Mouse (Mus musculus) heart, postnatal 0 days (tissue): Measurements from ENCODE around the gene Ltb4r1. TPM values are rescaled to one million over a fixed set of nuclear protein-coding genes. Genes with fewer than 3 reads are reported as not detected.

ENCODE experiments used
- ATAC-seq: fragments of 200-750 bp; cut with Nextera tagmentation; 2 replicates; pipeline ENCODE4 v1.8.0; 2017; ENCODE audit warnings: low read depth, moderate number of reproducible peaks, moderate library complexity; ENCODE audit not compliant: insufficient read depth
- DNase-seq: peaks from one replicate; pipeline ENCODE4 v3.0.0-alpha.2; 2016; ENCODE audit warnings: low spot score
- H3K27ac ChIP-seq: fragments of 300-500 bp; sonication (generic); 2 replicates; pipeline ENCODE4 v1.5.1; 2014; ENCODE audit warnings: low read depth, mild to moderate bottlenecking
- H3K27me3 ChIP-seq: fragments of 300-500 bp; sonication (generic); 2 replicates; pipeline ENCODE4 v1.6.1; 2014; ENCODE audit warnings: low read length, mixed read lengths; ENCODE audit not compliant: control insufficient read depth, insufficient read depth
- H3K36me3 ChIP-seq: fragments of 300-500 bp; sonication (generic); replicated peaks from 2 replicates; pipeline ENCODE4 v1.6.1; 2014; ENCODE audit warnings: low read length, mixed read lengths; ENCODE audit not compliant: control insufficient read depth, insufficient read depth
- H3K4me1 ChIP-seq: fragments of 300-500 bp; sonication (generic); 2 replicates; pipeline ENCODE4 v1.6.1; 2014; ENCODE audit warnings: antibody characterized with exemption; ENCODE audit not compliant: control insufficient read depth, insufficient read depth
- H3K4me2 ChIP-seq: fragments of 300-500 bp; sonication (generic); 2 replicates; pipeline ENCODE4 v1.6.1; 2014; ENCODE audit warnings: low read depth, mild to moderate bottlenecking, low read length, moderate library complexity
- H3K4me3 ChIP-seq: fragments of 300-500 bp; sonication (generic); 2 replicates; pipeline ENCODE4 v1.5.1; 2014; ENCODE audit warnings: low read depth, low read length
- H3K9ac ChIP-seq: fragments of 300-500 bp; sonication (generic); replicated peaks from 2 replicates; pipeline ENCODE4 v1.6.1; 2014; ENCODE audit warnings: low read depth, low read length, mixed read lengths
- H3K9me3 ChIP-seq: fragments of 300-500 bp; sonication (generic); replicated peaks from 2 replicates; pipeline ENCODE4 v1.6.1; 2016; ENCODE audit warnings: low read length; ENCODE audit not compliant: control insufficient read depth
- CTCF ChIP-seq: IDR thresholded peaks from 2 replicates; pipeline ENCODE4 v1.5.1; 2016; ENCODE audit warnings: antibody characterized with exemption, control low read depth, low read depth
- EP300 ChIP-seq: IDR thresholded peaks from 2 replicates; pipeline ENCODE4 v1.6.1; 2016; ENCODE audit warnings: antibody characterized with exemption, low read depth
- WGBS: fragments of 180-500 bp; shearing (Covaris S2); extraction: QIAGEN DNeasy Blood & Tissue Kit; methylation state at CpG from one replicate; pipeline ENCODE4 v1.1.7; 2014; 5-methylcytosine and 5-hydroxymethylcytosine counted together
- polyA plus RNA-seq: library from polyadenylated mRNA; unstranded; fragments of >200 nt; fragmentation: Nextera tagmentation; extraction: Ambion mirVana; gene quantifications from 2 replicates; pipeline ENCODE4 v1.2.1, GENCODE M21; 2015
- total RNA-seq: library from RNA; depleted of rRNA; stranded (reverse); fragments of >200 nt; gene quantifications from 2 replicates; pipeline ENCODE4 v1.2.3, GENCODE M21; 2014; ENCODE audit warnings: low replicate concordance

Ltb4r1 gene
- total and polyA plus RNA-seq, 2 experiments from 2014 or later: 0.40 TPM; not detected in 1

GRCm38 (mm10) chr14:55776711-55777110, 10.9 kb downstream of the Ltb4r1 start:
- no peak overlapping the region for H3K4me2 ChIP-seq
- H3K27me3 ChIP-seq: 0 out of 2 replicates have a peak, but pooled peaks cover 4% of the 10 kb centered on the region
- H3K9ac ChIP-seq: no peak overlapping the region
- no peak overlapping the region for H3K27ac ChIP-seq
- TF ChIP-seq EP300 (no peak), CTCF (no peak)
- H3K4me1 ChIP-seq: no peaks in the 10 kb centered on the region
- peaks cover 19% of the 10 kb centered on the region; the same call in 1 of the 2 replicates for H3K36me3 ChIP-seq
- no peak overlapping the region for H3K4me3 ChIP-seq
- ATAC-seq: no peak
- WGBS: 54% methylated on average over 7 of the region's 7 CpGs
- H3K9me3 ChIP-seq: no peaks in the 10 kb centered on the region
- no peak for DNase-seq

GRCm38 (mm10) chr14:55777176-55777575, 11.4 kb downstream of the Ltb4r1 start:
- no peak overlapping the region for H3K9ac ChIP-seq
- H3K27me3 ChIP-seq: 0 out of 2 replicates have a peak, but pooled peaks cover 8% of the 10 kb centered on the region
- H3K4me3 ChIP-seq: no peak overlapping the region
- no peak for ATAC-seq
- no peak for DNase-seq
- no peak overlapping the region for H3K27ac ChIP-seq
- H3K4me1 ChIP-seq: no peaks in the 10 kb centered on the region; the same call in 1 of the 2 replicates
- peaks cover 19% of the 10 kb centered on the region; the same call in 1 of the 2 replicates for H3K36me3 ChIP-seq
- no peaks in the 10 kb centered on the region for H3K9me3 ChIP-seq
- 26% methylated on average over 3 of the region's 3 CpGs for WGBS
- TF ChIP-seq EP300 (no peak), CTCF (no peak)
- H3K4me2 ChIP-seq: no peak overlapping the region

- DNase-seq (no peak), ATAC-seq (no peak)
- no peaks in the 10 kb centered on the region for H3K9me3 ChIP-seq
- no peak overlapping the region for H3K4me2 ChIP-seq
- no peaks in the 10 kb centered on the region; the same call in 1 of the 2 replicates for H3K4me1 ChIP-seq
- H3K36me3 ChIP-seq: peaks cover 19% of the 10 kb centered on the region; the same call in 1 of the 2 replicates
- no peak overlapping the region for H3K27ac ChIP-seq
- WGBS: 82% methylated on average over 11 of the region's 11 CpGs
- TF ChIP-seq CTCF: no peak
- no peak for TF ChIP-seq EP300
- H3K4me3 ChIP-seq: no peak overlapping the region
- H3K9ac ChIP-seq: no peak overlapping the region
- H3K27me3 ChIP-seq: peaks cover 14% of the 10 kb centered on the region
Observed at GRCm38 (mm10) chr14:55777806-55778205, 12.0 kb downstream of the Ltb4r1 start.

- Histone ChIP-seq H3K9me3 (no peaks in the 10 kb centered on the region), H3K4me2 (no peak overlapping the region), H3K4me3 (no peak overlapping the region), H3K4me1 (no peaks in the 10 kb centered on the region; the same call in 1 of the 2 replicates), H3K36me3 (peaks cover 15% of the 10 kb centered on the region; the same call in 1 of the 2 replicates), H3K27me3 (peaks cover 16% of the 10 kb centered on the region), H3K27ac (no peak overlapping the region), H3K9ac (no peak overlapping the region)
- no peak for ATAC-seq
- no peak for DNase-seq
- TF ChIP-seq EP300 (no peak), CTCF (no peak)
- WGBS: 84% methylated on average over 15 of the region's 15 CpGs
Observed at GRCm38 (mm10) chr14:55778686-55779085, 12.9 kb downstream of the Ltb4r1 start.

- Histone ChIP-seq H3K4me3 (no peak overlapping the region), H3K27me3 (peaks cover 22% of the 10 kb centered on the region), H3K36me3 (peaks cover 11% of the 10 kb centered on the region; the same call in 1 of the 2 replicates), H3K4me2 (no peak overlapping the region), H3K27ac (no peak overlapping the region), H3K4me1 (no peaks in the 10 kb centered on the region; the same call in 1 of the 2 replicates), H3K9ac (no peak overlapping the region), H3K9me3 (no peaks in the 10 kb centered on the region)
- ATAC-seq: no peak
- TF ChIP-seq EP300 (no peak), CTCF (no peak)
- 60% methylated on average over 16 of the region's 16 CpGs for WGBS
- no peak for DNase-seq
Observed at GRCm38 (mm10) chr14:55779656-55780055, 13.9 kb downstream of the Ltb4r1 start.

- H3K27ac ChIP-seq: no peak overlapping the region
- no peak overlapping the region for H3K4me2 ChIP-seq
- WGBS: 82% methylated on average over 11 of the region's 11 CpGs
- H3K9me3 ChIP-seq: no peaks in the 10 kb centered on the region
- H3K9ac ChIP-seq: no peak overlapping the region
- DNase-seq (no peak), ATAC-seq (no peak)
- H3K36me3 ChIP-seq: peaks cover 4% of the 10 kb centered on the region; the same call in 1 of the 2 replicates
- H3K4me1 ChIP-seq: no peaks in the 10 kb centered on the region; the same call in 1 of the 2 replicates
- H3K4me3 ChIP-seq: no peak overlapping the region
- H3K27me3 ChIP-seq: peaks cover 27% of the 10 kb centered on the region
- no peak for TF ChIP-seq CTCF
- no peak for TF ChIP-seq EP300
Observed at GRCm38 (mm10) chr14:55780736-55781135, 15.0 kb downstream of the Ltb4r1 start.
